Comparison of ENCODE assay signal across 1 mouse cellular context in genomic region chr3:90051441-90052350, GRCm38 (mm10).
TF ChIP-seq lines count a peak whose summit lies in the region.

Gene 4933434E20Rik, plus strand, starts transcription at chr3:90051636.

TF ChIP-seq in CH12.LX, 34 proteins besides CTCF, POLR2A, EP300 and RAD21 (continued from another document):
- TF ChIP-seq MAZ (IDR thresholded peaks at IDR 0.05; ENCODE audit: low read depth, low read length) (peak; percentile 83), MXI1 (IDR thresholded peaks at IDR 0.05; ENCODE audit: low read depth, low read length) (peak; percentile 81; the same call in 1 of the 2 replicates), PAX5 (IDR thresholded peaks at IDR 0.05; ENCODE audit: low read length) (no peak), ETS1 (conservative IDR thresholded peaks at IDR 0.05; ENCODE audit: low read depth, low read length) (no peak), TBP (conservative IDR thresholded peaks at IDR 0.05; ENCODE audit: low read depth, low read length) (no peak), ELF1 (IDR thresholded peaks at IDR 0.05; ENCODE audit: low read depth, low read length) (peak; percentile 51), NRF1 (IDR thresholded peaks at IDR 0.05; ENCODE audit: low read depth, low read length) (0 out of 2 replicates have a peak, but pooled peaks have one; percentile 10), JUND (conservative IDR thresholded peaks at IDR 0.05; ENCODE audit: low read depth, low read length) (no peak), ZC3H11A (IDR thresholded peaks at IDR 0.05; ENCODE audit: low read depth, low read length) (no peak), CHD2 (IDR thresholded peaks at IDR 0.05; ENCODE audit: low read length) (no peak), NELFE (IDR thresholded peaks at IDR 0.05; ENCODE audit: low read depth, low read length) (no peak; the same call in 1 of the 2 replicates), KAT2A (IDR thresholded peaks at IDR 0.05; ENCODE audit: insufficient replicate concordance, low read length) (0 out of 2 replicates have a peak, but pooled peaks have one; percentile 53), SMC3 (IDR thresholded peaks at IDR 0.05; ENCODE audit: low read depth, low read length) (no peak), SIN3A (IDR thresholded peaks at IDR 0.05; ENCODE audit: low read length) (peak; percentile 76), ZKSCAN1 (IDR thresholded peaks at IDR 0.05; ENCODE audit: borderline replicate concordance, low read depth, low read length) (no peak; the same call in 1 of the 2 replicates), ZMIZ1 (IDR thresholded peaks at IDR 0.05; ENCODE audit: low read depth, low read length) (peak; percentile 39; the same call in 1 of the 2 replicates), MEF2A (IDR thresholded peaks at IDR 0.05; ENCODE audit: borderline replicate concordance, low read depth, low read length) (no peak)
